Mouse (Mus musculus) forebrain, embryonic 15.5 days (tissue): ENCODE results near the gene Fcgr3. TPM values are rescaled to one million over a fixed set of nuclear protein-coding genes. Genes with fewer than 3 reads are reported as not detected.

Experiments used
- ATAC-seq: fragments of 200-750 bp; cut with Nextera tagmentation; replicated peaks from 2 replicates; pipeline ENCODE4 v1.8.0; 2017; ENCODE audit warnings: mild to moderate bottlenecking, moderate TSS enrichment, moderate library complexity
- H3K27ac ChIP-seq: fragments of 300-500 bp; sonication (generic); replicated peaks from 2 replicates; pipeline ENCODE4 v1.5.1; 2015; ENCODE audit warnings: mild to moderate bottlenecking, inconsistent platforms
- H3K27me3 ChIP-seq: fragments of 300-500 bp; sonication (generic); 2 replicates; pipeline ENCODE4 v1.6.1; 2015; ENCODE audit warnings: inconsistent platforms
- H3K36me3 ChIP-seq: fragments of 300-500 bp; sonication (generic); 2 replicates; pipeline ENCODE4 v1.6.1; 2015; ENCODE audit warnings: mild to moderate bottlenecking, inconsistent platforms
- H3K4me1 ChIP-seq: fragments of 300-500 bp; sonication (generic); 2 replicates; pipeline ENCODE4 v1.6.1; 2015; ENCODE audit warnings: inconsistent platforms
- H3K4me2 ChIP-seq: fragments of 300-500 bp; sonication (generic); replicated peaks from 2 replicates; pipeline ENCODE4 v1.6.1; 2015; ENCODE audit warnings: mild to moderate bottlenecking, inconsistent platforms
- H3K4me3 ChIP-seq: fragments of 300-500 bp; sonication (generic); 2 replicates; pipeline ENCODE4 v1.5.1; 2015; ENCODE audit warnings: mild to moderate bottlenecking, inconsistent platforms
- H3K9ac ChIP-seq: fragments of 300-500 bp; sonication (generic); replicated peaks from 2 replicates; pipeline ENCODE4 v1.6.1; 2015; ENCODE audit warnings: mild to moderate bottlenecking, inconsistent platforms
- H3K9me3 ChIP-seq: fragments of 300-500 bp; sonication (generic); 2 replicates; pipeline ENCODE4 v1.6.1; 2016; ENCODE audit warnings: inconsistent platforms
- whole genome bisulfite sequencing: fragments of 180-500 bp; shearing (Covaris S2); methylation state at CpG from one replicate; pipeline ENCODE4 v1.1.7; 2015; ENCODE audit warnings: mixed read lengths; 5-methylcytosine and 5-hydroxymethylcytosine counted together
- polyA plus RNA-seq: library from polyadenylated mRNA; unstranded; fragments of >200 nt; fragmentation: Nextera tagmentation; extraction: Ambion mirVana; gene quantifications from 2 replicates; pipeline ENCODE4 v1.2.1, GENCODE M21; 2015

The Fcgr3 gene
- polyA plus RNA-seq, 1 experiment from 2014 or later, result 8.7 TPM

DNA sequence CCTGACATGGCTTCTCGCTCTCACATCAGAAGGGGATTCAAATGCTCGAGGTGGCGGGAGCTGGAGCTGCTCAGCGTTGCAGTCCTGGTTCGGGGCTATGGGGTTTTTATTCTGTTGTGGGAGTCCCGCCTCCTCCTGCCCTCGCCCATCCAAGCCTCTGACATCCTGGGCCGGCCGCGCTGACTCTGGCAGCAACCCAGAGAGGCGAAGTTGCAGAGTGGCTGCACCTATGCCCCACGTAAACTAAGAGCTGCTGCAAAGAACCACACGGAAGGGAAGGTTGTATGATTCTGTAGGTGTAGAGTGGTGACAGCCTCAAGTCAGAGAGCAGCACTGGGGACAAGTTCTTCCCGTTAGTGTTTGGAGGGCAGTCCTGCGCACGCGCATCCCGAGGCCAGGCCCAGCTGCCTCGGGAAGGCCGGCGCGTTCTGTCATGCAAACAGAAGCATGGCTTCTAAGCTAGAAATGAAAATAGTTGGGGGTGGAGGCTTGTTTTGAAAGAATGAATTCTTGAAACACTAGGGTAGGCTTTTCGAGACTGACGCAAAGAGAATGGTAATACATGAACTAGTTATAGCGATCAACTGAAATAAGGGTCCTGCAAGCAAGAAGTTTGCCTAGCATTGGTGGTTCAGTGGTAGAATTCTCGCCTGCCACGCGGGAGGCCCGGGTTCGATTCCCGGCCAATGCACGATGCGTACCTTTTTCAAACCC lies 20.2 kb downstream of the Fcgr3 start:
- peak overlapping the region; percentile 92 for H3K4me3 ChIP-seq
- under 1% methylated on average over 33 of the region's 33 CpGs for WGBS
- no peaks in the 10 kb centered on the region for H3K9me3 ChIP-seq
- peak overlapping the region; percentile 69 for H3K9ac ChIP-seq
- H3K4me2 ChIP-seq, result peak overlapping the region; percentile 57
- no peaks in the 10 kb centered on the region for H3K36me3 ChIP-seq
- H3K4me1 ChIP-seq, result 0 out of 2 replicates have a peak, but pooled peaks cover 6% of the 10 kb centered on the region
- peak; percentile 97 for ATAC-seq
- H3K27ac ChIP-seq, result peak overlapping the region; percentile 92
- H3K27me3 ChIP-seq, result no peaks in the 10 kb centered on the region

- Histone ChIP-seq H3K27ac (peak overlapping the region; percentile 92), H3K27me3 (no peaks in the 10 kb centered on the region), H3K9ac (peak overlapping the region; percentile 69; the same call in 1 of the 2 replicates), H3K4me3 (peak overlapping the region; percentile 92), H3K4me1 (0 out of 2 replicates have a peak, but pooled peaks cover 12% of the 10 kb centered on the region), H3K36me3 (no peaks in the 10 kb centered on the region), H3K9me3 (no peaks in the 10 kb centered on the region), H3K4me2 (peak overlapping the region; percentile 57)
- 67% methylated on average over 3 of the region's 3 CpGs for whole genome bisulfite sequencing
- no peak for ATAC-seq
These were observed 21.1 kb downstream of the Fcgr3 start for GRCm38 (mm10) chr1:171043594-171044153.

GRCm38 (mm10) chr1:171039880-171040279 lies 24.9 kb downstream of the Fcgr3 start:
- no peak for ATAC-seq
- Histone ChIP-seq H3K4me3 (no peak overlapping the region), H3K36me3 (no peaks in the 10 kb centered on the region), H3K4me1 (peaks cover 27% of the 10 kb centered on the region), H3K27ac (no peak overlapping the region), H3K27me3 (peaks cover 6% of the 10 kb centered on the region; the same call in 1 of the 2 replicates), H3K9ac (no peak overlapping the region), H3K9me3 (no peaks in the 10 kb centered on the region), H3K4me2 (no peak overlapping the region)
- 84% methylated on average over 7 of the region's 7 CpGs for WGBS

DNA sequence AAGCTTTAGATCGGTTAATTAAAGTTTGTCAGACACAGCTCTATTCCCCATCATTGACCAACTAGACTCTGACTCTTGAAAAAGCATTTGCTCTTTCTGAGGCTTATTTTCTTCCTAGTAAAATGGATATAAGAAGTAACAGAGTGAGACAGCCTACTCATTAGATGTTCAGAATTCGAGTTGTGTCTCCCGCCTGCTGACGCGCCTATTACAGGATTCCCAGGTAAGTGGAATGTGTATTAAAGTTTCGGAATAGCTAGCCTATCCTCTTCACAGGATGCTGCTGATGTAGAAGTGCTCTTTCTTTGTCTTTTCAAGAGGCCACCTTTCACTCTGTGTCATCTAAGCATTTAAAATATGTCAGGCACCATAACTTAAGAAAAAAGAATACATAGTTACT lies 25.6 kb downstream of the Fcgr3 start:
- H3K27me3 ChIP-seq, result peaks cover 6% of the 10 kb centered on the region; the same call in 1 of the 2 replicates
- no peak for ATAC-seq
- H3K9ac ChIP-seq, result no peak overlapping the region
- no peaks in the 10 kb centered on the region for H3K9me3 ChIP-seq
- WGBS, result 75% methylated on average over 6 of the region's 6 CpGs
- H3K27ac ChIP-seq, result no peak overlapping the region
- no peaks in the 10 kb centered on the region for H3K36me3 ChIP-seq
- 0 out of 2 replicates have a peak overlapping the region, but pooled peaks have one; percentile 48 for H3K4me2 ChIP-seq
- H3K4me1 ChIP-seq, result peaks cover 28% of the 10 kb centered on the region
- H3K4me3 ChIP-seq, result no peak overlapping the region

DNA sequence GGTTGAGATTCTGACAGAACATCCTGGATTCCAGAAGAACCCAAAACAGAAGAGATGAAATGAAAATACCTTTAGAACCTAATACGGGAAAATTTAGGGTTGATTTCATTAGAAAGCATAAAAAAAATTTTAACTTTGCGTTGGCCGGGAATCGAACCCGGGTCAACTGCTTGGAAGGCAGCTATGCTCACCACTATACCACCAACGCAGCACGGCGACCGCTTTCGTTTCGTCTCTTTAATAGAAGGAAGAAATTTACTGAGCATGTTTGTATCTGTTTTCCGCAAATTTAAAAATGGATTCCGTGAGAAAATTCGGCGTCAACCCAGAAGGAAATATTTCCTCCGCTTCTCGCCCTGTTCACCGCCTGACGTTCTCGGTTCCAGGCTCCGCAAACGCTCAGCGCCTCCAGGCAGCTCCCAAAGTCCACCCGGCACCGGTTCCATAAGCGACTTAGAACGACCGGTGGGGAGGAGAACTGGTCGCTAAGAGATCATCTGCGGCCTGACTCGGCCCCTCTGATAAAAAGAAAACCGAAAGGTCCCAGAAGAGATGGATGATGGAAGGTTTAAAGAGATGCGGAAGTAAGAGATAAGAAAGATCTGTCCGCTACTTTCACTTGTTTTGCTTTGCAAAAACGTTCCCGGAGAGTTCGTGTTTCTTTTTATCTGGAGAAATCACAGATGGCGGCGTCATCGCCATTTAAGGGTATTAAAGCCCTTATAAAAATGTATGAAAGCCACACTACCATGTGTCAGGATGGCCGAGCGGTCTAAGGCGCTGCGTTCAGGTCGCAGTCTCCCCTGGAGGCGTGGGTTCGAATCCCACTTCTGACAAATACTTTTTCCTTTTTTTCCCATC lies 26.6 kb downstream of the Fcgr3 start:
- WGBS, result under 1% methylated on average over 47 of the region's 47 CpGs
- Histone ChIP-seq H3K9ac (peak overlapping the region; percentile 77), H3K27me3 (peaks cover 6% of the 10 kb centered on the region; the same call in 1 of the 2 replicates), H3K4me1 (peaks cover 23% of the 10 kb centered on the region), H3K27ac (peak overlapping the region; percentile 91), H3K4me3 (peak overlapping the region; percentile 73), H3K9me3 (no peaks in the 10 kb centered on the region), H3K36me3 (no peaks in the 10 kb centered on the region), H3K4me2 (peak overlapping the region; percentile 48)
- peak; percentile 85 for ATAC-seq

DNA sequence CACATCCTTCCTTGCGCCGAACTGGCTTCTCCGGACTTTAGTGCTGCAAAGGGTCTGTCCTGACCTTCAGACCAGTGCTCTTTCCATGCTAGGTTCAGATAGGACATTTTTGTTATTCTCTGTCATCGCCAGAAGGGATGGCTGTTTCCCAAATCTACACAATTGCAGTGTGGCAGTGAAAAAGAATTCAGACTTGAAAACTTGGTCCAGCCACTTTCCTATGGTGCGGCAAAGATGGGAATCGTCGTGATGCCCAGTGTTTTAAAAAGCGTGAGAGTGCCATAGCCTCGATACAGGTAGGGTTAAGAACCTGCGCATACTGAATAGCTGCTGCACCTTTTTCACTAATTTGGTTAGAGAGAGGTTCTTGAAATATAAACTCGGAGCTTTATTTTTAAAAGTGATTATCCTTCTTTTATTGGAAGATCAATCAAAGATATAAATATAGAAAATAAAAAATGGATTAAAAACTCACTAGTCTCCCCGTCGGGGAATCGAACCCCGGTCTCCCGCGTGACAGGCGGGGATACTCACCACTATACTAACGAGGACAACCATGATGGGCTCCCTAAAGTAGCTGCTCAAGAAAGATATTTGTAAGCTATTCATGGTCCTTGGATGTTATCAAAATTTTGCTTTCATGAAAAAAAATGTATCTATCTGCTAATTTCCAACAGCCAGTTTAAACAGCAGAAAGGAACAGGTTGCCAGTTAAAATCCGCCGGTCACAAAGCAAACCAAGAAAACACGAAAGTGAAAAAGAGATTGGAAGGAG lies 28.0 kb downstream of the Fcgr3 start:
- Histone ChIP-seq H3K4me1 (peaks cover 28% of the 10 kb centered on the region), H3K4me3 (peak overlapping the region; percentile 44), H3K4me2 (peak overlapping the region; percentile 46), H3K27me3 (peaks cover 7% of the 10 kb centered on the region; the same call in 1 of the 2 replicates), H3K36me3 (no peaks in the 10 kb centered on the region), H3K9me3 (no peaks in the 10 kb centered on the region), H3K27ac (no peak overlapping the region), H3K9ac (peak overlapping the region; percentile 28; the same call in 1 of the 2 replicates)
- 3% methylated on average over 22 of the region's 22 CpGs for WGBS
- ATAC-seq, result peak; percentile 55

GRCm38 (mm10) chr1:171035611-171036010 lies 29.1 kb downstream of the Fcgr3 start:
- Histone ChIP-seq H3K36me3 (no peaks in the 10 kb centered on the region), H3K9ac (no peak overlapping the region), H3K4me1 (peaks cover 28% of the 10 kb centered on the region), H3K27me3 (peaks cover 17% of the 10 kb centered on the region; the same call in 1 of the 2 replicates), H3K4me3 (peak overlapping the region; percentile 16; the same call in 1 of the 2 replicates), H3K4me2 (peak overlapping the region; percentile 63), H3K27ac (no peak overlapping the region), H3K9me3 (no peaks in the 10 kb centered on the region)
- no peak for ATAC-seq
- WGBS, result 47% methylated on average over 11 of the region's 11 CpGs

GRCm38 (mm10) chr1:171034201-171034600 lies 30.5 kb downstream of the Fcgr3 start:
- no peak for ATAC-seq
- Histone ChIP-seq H3K27me3 (peaks cover 21% of the 10 kb centered on the region; the same call in 1 of the 2 replicates), H3K4me3 (peak overlapping the region; percentile 46), H3K4me1 (peaks cover 27% of the 10 kb centered on the region), H3K4me2 (peak overlapping the region; percentile 63), H3K9me3 (no peaks in the 10 kb centered on the region), H3K36me3 (no peaks in the 10 kb centered on the region), H3K27ac (no peak overlapping the region), H3K9ac (peak overlapping the region; percentile 40)
- 4% methylated on average over 11 of the region's 11 CpGs for WGBS

DNA sequence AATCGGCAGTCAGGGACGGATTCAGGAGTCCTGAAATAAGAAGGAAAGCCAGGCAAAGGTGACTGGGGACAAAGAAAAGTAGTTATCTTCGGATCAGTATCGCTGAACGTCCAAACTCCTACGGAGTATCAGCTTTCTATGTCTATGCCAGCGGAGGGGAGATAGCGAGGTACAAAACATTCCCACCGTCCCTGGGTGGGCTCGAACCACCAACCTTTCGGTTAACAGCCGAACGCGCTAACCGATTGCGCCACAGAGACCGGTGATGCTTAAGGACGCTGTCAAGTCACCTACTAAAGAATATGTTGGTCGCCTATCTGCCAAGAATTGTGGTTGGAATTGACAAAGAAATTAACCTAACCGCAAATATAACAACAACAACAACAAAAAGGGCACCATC lies 31.0 kb downstream of the Fcgr3 start:
- Histone ChIP-seq H3K9ac (peak overlapping the region; percentile 41), H3K27ac (0 out of 2 replicates have a peak overlapping the region, but pooled peaks have one; percentile 24), H3K9me3 (no peaks in the 10 kb centered on the region), H3K4me2 (peak overlapping the region; percentile 63), H3K36me3 (no peaks in the 10 kb centered on the region), H3K27me3 (peaks cover 21% of the 10 kb centered on the region; the same call in 1 of the 2 replicates), H3K4me3 (peak overlapping the region; percentile 46), H3K4me1 (peaks cover 22% of the 10 kb centered on the region)
- ATAC-seq, result peak; percentile 76
- under 1% methylated on average over 20 of the region's 20 CpGs for WGBS

DNA sequence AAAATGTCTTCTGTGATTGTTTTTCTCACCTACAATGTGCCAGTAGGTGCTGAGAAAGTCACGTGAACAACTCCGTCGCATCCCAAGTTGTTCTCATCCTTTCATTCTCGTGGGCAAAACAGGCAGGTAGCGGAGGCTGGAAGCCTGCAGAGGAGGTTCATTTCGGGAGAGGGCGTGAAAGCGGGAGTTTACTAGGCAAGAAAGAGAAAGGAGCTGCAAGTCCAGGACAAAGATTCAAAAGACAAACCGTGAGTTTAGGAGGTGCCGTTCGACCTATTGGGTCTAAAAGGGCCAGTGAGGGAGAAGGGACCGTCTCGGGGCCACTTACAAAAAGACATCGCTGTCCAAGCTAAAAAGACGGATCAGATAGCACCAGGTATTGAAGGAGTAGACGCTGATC lies 31.5 kb downstream of the Fcgr3 start:
- Histone ChIP-seq H3K27ac (0 out of 2 replicates have a peak overlapping the region, but pooled peaks have one; percentile 24), H3K9ac (peak overlapping the region; percentile 41), H3K27me3 (peaks cover 21% of the 10 kb centered on the region; the same call in 1 of the 2 replicates), H3K36me3 (no peaks in the 10 kb centered on the region), H3K4me2 (peak overlapping the region; percentile 63), H3K9me3 (no peaks in the 10 kb centered on the region), H3K4me1 (peaks cover 21% of the 10 kb centered on the region), H3K4me3 (peak overlapping the region; percentile 46)
- ATAC-seq, result peak; percentile 3; the same call in 1 of the 2 replicates
- under 1% methylated on average over 16 of the region's 16 CpGs for WGBS

DNA sequence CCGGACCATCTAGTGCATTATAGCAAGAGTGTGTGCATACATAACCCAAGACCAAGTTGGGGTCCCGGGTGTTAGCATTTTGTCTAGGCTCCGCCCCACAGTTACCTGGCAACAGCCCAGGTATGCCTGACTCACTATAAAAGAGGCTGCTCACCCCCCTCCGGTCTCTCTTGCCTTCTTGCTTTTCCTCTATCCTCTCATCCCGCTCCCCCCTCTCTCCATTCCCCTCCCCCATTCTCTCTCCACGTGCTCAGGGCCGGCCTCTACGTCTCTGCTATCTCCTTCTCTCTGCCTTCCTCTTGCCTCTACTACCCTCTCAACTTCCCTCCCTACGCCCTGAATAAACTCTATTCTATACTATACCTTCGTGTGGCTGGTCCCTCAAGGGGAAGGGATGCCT lies 32.0 kb downstream of the Fcgr3 start:
- Histone ChIP-seq H3K27me3 (peaks cover 21% of the 10 kb centered on the region; the same call in 1 of the 2 replicates), H3K27ac (no peak overlapping the region), H3K4me1 (peaks cover 21% of the 10 kb centered on the region), H3K9me3 (no peaks in the 10 kb centered on the region), H3K4me2 (peak overlapping the region; percentile 63), H3K4me3 (peak overlapping the region; percentile 46), H3K36me3 (no peaks in the 10 kb centered on the region), H3K9ac (peak overlapping the region; percentile 41)
- peak; percentile 39; the same call in 1 of the 2 replicates for ATAC-seq
- 5% methylated on average over 10 of the region's 10 CpGs for WGBS
